Mouse (Mus musculus) frontal cortex, adult 2 months (tissue): ENCODE data around the gene Ppt2. TPM values are rescaled to one million over a fixed set of nuclear protein-coding genes. Genes with fewer than 3 reads are reported as not detected.

Experiments
- DNase-seq, 2 experiments: peaks; one replicate each; pipeline ENCODE4 v3.0.0; 2022; ENCODE audit warnings: low spot score in 1 of 2; ENCODE audit errors: extremely low spot score in 1 of 2
- polyA plus RNA-seq: library from polyadenylated mRNA; depleted of rRNA; stranded (reverse); fragments of >200 nt; gene quantifications from 2 replicates; pipeline ENCODE4 v1.2.3, GENCODE M21; 2012

Ppt2 gene
- polyA plus RNA-seq, 1 experiment: 43.0 TPM

GRCm38 (mm10) chr17:34657271-34657670 lies 29.0 kb upstream of the Ppt2 start:
- no peak for DNase-seq

GRCm38 (mm10) chr17:34656666-34657065 lies 28.4 kb upstream of the Ppt2 start:
- no peak for DNase-seq

- peak in 1 of 2 experiments; percentile 54 for DNase-seq
Observed at GRCm38 (mm10) chr17:34655581-34655991, 27.3 kb upstream of the Ppt2 start.

GRCm38 (mm10) chr17:34655160-34655559 lies 26.9 kb upstream of the Ppt2 start:
- DNase-seq: no peak

GRCm38 (mm10) chr17:34654392-34654791 lies 26.1 kb upstream of the Ppt2 start:
- DNase-seq: no peak

- peak in 1 of 2 experiments; percentile 75 for DNase-seq
Observed at GRCm38 (mm10) chr17:34653746-34654285, 25.5 kb upstream of the Ppt2 start.

- DNase-seq: no peak
Observed at GRCm38 (mm10) chr17:34652985-34653384, 24.7 kb upstream of the Ppt2 start.

GRCm38 (mm10) chr17:34652546-34652945 lies 24.2 kb upstream of the Ppt2 start:
- DNase-seq: no peak

- DNase-seq: no peak
Observed at GRCm38 (mm10) chr17:34651507-34652221, 23.4 kb upstream of the Ppt2 start.

- no peak for DNase-seq
Observed at GRCm38 (mm10) chr17:34650781-34651180, 22.5 kb upstream of the Ppt2 start.

- DNase-seq: no peak
Observed at GRCm38 (mm10) chr17:34649106-34649864, 21.0 kb upstream of the Ppt2 start.

- no peak for DNase-seq
Observed at GRCm38 (mm10) chr17:34648141-34648890, 20.0 kb upstream of the Ppt2 start.

GRCm38 (mm10) chr17:34646906-34647787 lies 18.8 kb upstream of the Ppt2 start, which contains the start of gene Atf6b:
TSS of gene Atf6b (plus strand) at chr17:34647146.
- DNase-seq: peak; percentile 98

- DNase-seq: no peak
Observed at GRCm38 (mm10) chr17:34645831-34646511, 17.7 kb upstream of the Ppt2 start.

- DNase-seq: no peak
Observed at GRCm38 (mm10) chr17:34645256-34645829, 17.0 kb upstream of the Ppt2 start.

GRCm38 (mm10) chr17:34644608-34645007 lies 16.3 kb upstream of the Ppt2 start, which contains the start of gene Fkbpl:
TSS of gene Fkbpl (plus strand) at chr17:34644764.
- DNase-seq: peak; percentile 97 to 99

- DNase-seq: no peak
Observed at GRCm38 (mm10) chr17:34643944-34644343, 15.6 kb upstream of the Ppt2 start.

- DNase-seq: no peak
Observed at GRCm38 (mm10) chr17:34643379-34643778, 15.1 kb upstream of the Ppt2 start.

- DNase-seq: no peak
Observed at GRCm38 (mm10) chr17:34641945-34642344, 13.6 kb upstream of the Ppt2 start.
